Mouse (Mus musculus): ENCODE data around the gene Arhgef12.

- no peak for TF ChIP-seq HCFC1 (IDR thresholded peaks at IDR 0.05; ENCODE audit: borderline replicate concordance, insufficient read depth, low read length)
- TF ChIP-seq ZNF384 (IDR thresholded peaks at IDR 0.05; ENCODE audit: low read depth, low read length): no peak
- no peak for TF ChIP-seq CHD2 (IDR thresholded peaks at IDR 0.05; ENCODE audit: low read depth, low read length)
- TF ChIP-seq ZC3H11A (IDR thresholded peaks at IDR 0.05; ENCODE audit: borderline replicate concordance, low read depth, low read length): no peak
- no peak for TF ChIP-seq MAFK (IDR thresholded peaks at IDR 0.05; ENCODE audit: insufficient read depth, low read depth, low read length)
These were observed 42.5 kb upstream of the Arhgef12 start for GRCm38 (mm10) chr9:43149498-43149897.

Measured in ES-E14 (cell line).